Mouse (Mus musculus) spleen, adult 2 months (tissue): Measurements from ENCODE around the gene Thsd4.

Experiments used
- CTCF ChIP-seq: fragments of 200-500 bp; IDR thresholded peaks from 2 replicates; pipeline ENCODE4 v1.5.1; 2011; ENCODE audit warnings: mild to moderate bottlenecking, inconsistent platforms; ENCODE audit not compliant: insufficient read depth, insufficient read length, insufficient replicate concordance; ENCODE audit errors: extremely low read depth
- POLR2A ChIP-seq: fragments of 200-500 bp; IDR thresholded peaks from 2 replicates; pipeline ENCODE4 v1.6.1; 2011; ENCODE audit warnings: low read depth, low read length, inconsistent platforms

GRCm38 (mm10) chr9:60244943-60245342, 276.9 kb downstream of the Thsd4 start:
- TF ChIP-seq POLR2A (no peak), CTCF (peak; percentile 47; the same call in 1 of the 2 replicates)
